Mouse (Mus musculus) kidney, adult 2 months (tissue): Measurements from ENCODE around the gene Rasgrp2.

ENCODE experiments used
- CTCF ChIP-seq: fragments of 200-500 bp; conservative IDR thresholded peaks from 2 replicates; pipeline ENCODE4 v1.5.1; 2011; ENCODE audit warnings: low read depth, mild to moderate bottlenecking, control low read depth, low read length, moderate library complexity, mixed read lengths; ENCODE audit not compliant: insufficient read depth, insufficient read length
- POLR2A ChIP-seq: fragments of 200-500 bp; IDR thresholded peaks from one replicate; pipeline ENCODE4 v1.6.1; 2011; ENCODE audit warnings: low read depth, low read length, control low read depth

- TF ChIP-seq CTCF (no peak), POLR2A (no peak)
These were observed 2.8 kb downstream of the Rasgrp2 start for GRCm38 (mm10) chr19:6401951-6402350.
